Mouse (Mus musculus) lung, postnatal 0 days (tissue): ENCODE results near the gene Mcat. TPM values are rescaled to one million over a fixed set of nuclear protein-coding genes. Genes with fewer than 3 reads are reported as not detected.
A peak's percentile ranks its signal among the peaks of the same experiment; 100 is the strongest.

ENCODE experiments used
- ATAC-seq: fragments of 200-750 bp; cut with Nextera tagmentation; 2 replicates; pipeline ENCODE4 v1.8.0; 2017; ENCODE audit warnings: moderate library complexity
- DNase-seq: peaks from one replicate; pipeline ENCODE4 v3.0.0-alpha.2; 2016; ENCODE audit warnings: low spot score
- H3K27ac ChIP-seq: fragments of 300-500 bp; sonication (generic); 2 replicates; pipeline ENCODE4 v1.5.1; 2014; ENCODE audit warnings: antibody characterized with exemption, mild to moderate bottlenecking, low read length, mixed read lengths
- H3K27me3 ChIP-seq: fragments of 300-500 bp; sonication (generic); replicated peaks from 2 replicates; pipeline ENCODE4 v1.6.1; 2014; ENCODE audit warnings: low read length, mixed read lengths; ENCODE audit not compliant: insufficient read depth
- H3K36me3 ChIP-seq: fragments of 300-500 bp; sonication (generic); 2 replicates; pipeline ENCODE4 v1.6.1; 2014; ENCODE audit warnings: low read length, mixed read lengths; ENCODE audit not compliant: insufficient read depth
- H3K4me1 ChIP-seq: fragments of 300-500 bp; sonication (generic); 2 replicates; pipeline ENCODE4 v1.6.1; 2014; ENCODE audit warnings: antibody characterized with exemption, low read depth, low read length, mixed read lengths; ENCODE audit not compliant: insufficient read depth
- H3K4me2 ChIP-seq: fragments of 300-500 bp; sonication (generic); replicated peaks from 2 replicates; pipeline ENCODE4 v1.6.1; 2014; ENCODE audit warnings: low read depth, mild to moderate bottlenecking, low read length, moderate library complexity, mixed read lengths
- H3K4me3 ChIP-seq: fragments of 300-500 bp; sonication (generic); 2 replicates; pipeline ENCODE4 v1.5.1; 2014; ENCODE audit warnings: low read depth, low read length
- H3K9ac ChIP-seq: fragments of 300-500 bp; sonication (generic); replicated peaks from 2 replicates; pipeline ENCODE4 v1.6.1; 2014; ENCODE audit warnings: low read depth, mild to moderate bottlenecking
- H3K9me3 ChIP-seq: fragments of 300-500 bp; sonication (generic); 2 replicates; pipeline ENCODE4 v1.6.1; 2016; ENCODE audit warnings: low read length, mixed read lengths
- CTCF ChIP-seq: IDR thresholded peaks from 2 replicates; pipeline ENCODE4 v1.5.1; 2016; ENCODE audit warnings: antibody characterized with exemption, mild to moderate bottlenecking
- EP300 ChIP-seq: IDR thresholded peaks from 2 replicates; pipeline ENCODE4 v1.6.1; 2016; ENCODE audit warnings: antibody characterized with exemption, mild to moderate bottlenecking, control low read depth
- WGBS: fragments of 180-500 bp; shearing (Covaris S2); extraction: QIAGEN DNeasy Blood & Tissue Kit; methylation state at CpG from one replicate; pipeline ENCODE4 v1.1.7; 2014; 5-methylcytosine and 5-hydroxymethylcytosine counted together
- polyA plus RNA-seq: library from polyadenylated mRNA; unstranded; fragments of >200 nt; fragmentation: Nextera tagmentation; extraction: Ambion mirVana; gene quantifications from 2 replicates; pipeline ENCODE4 v1.2.1, GENCODE M21; 2015

The Mcat gene
- polyA plus RNA-seq, 1 experiment from 2014 or later: 24.7 TPM

DNA sequence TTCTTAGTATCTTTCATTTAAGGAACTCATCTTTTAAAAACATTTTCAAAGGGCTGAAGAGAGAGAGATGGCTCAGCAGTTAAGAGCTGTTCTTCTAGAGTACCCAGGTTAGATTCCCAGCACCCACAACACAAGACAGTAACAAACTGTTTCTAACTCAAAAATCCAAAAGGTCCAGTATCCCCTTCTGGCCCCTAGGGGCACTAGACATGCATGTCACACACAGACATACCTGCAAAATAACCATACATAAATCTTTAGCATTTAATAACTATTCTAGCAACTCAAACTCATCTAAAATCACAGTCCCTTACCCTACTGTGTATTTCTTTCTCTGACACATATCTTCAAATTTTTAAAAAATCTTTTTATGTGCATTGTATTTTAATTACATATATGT, 9.8 kb downstream of the Mcat start:
- H3K36me3 ChIP-seq: peaks cover 11% of the 10 kb centered on the region; the same call in 1 of the 2 replicates
- H3K9ac ChIP-seq: no peak overlapping the region
- no peaks in the 10 kb centered on the region; the same call in 1 of the 2 replicates for H3K4me1 ChIP-seq
- H3K27me3 ChIP-seq: no peaks in the 10 kb centered on the region
- no peak overlapping the region for H3K4me3 ChIP-seq
- no peak for TF ChIP-seq EP300
- peak; percentile 56 for TF ChIP-seq CTCF
- no peak overlapping the region for H3K4me2 ChIP-seq
- peak; percentile 27 for DNase-seq
- ATAC-seq: no peak
- H3K27ac ChIP-seq: no peak overlapping the region
- H3K9me3 ChIP-seq: no peaks in the 10 kb centered on the region

DNA sequence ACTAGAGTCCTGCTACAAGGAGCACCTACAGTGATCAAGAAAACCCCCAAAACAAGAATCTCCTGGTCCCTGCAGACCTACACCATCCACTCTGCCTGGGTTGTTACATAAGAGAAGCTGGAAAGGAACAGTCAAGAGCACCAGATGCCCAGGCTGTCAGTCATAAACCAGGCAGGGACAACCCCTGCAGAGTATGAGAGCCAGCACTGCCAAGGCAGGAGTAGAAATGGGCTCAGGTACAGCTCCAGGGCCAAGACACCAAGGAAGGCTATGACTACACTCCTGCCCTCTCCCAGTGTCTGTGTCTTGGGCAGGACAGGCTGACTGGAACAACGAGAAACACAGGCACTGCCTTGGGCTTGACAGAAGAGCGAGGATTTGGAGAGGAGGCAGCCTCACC, 13.4 kb downstream of the Mcat start:
- H3K4me1 ChIP-seq: no peaks in the 10 kb centered on the region
- no peak overlapping the region for H3K27ac ChIP-seq
- H3K27me3 ChIP-seq: no peaks in the 10 kb centered on the region
- 75% methylated on average over 2 of the region's 2 CpGs for WGBS
- no peak overlapping the region for H3K4me3 ChIP-seq
- H3K4me2 ChIP-seq: no peak overlapping the region
- H3K36me3 ChIP-seq: peaks cover 35% of the 10 kb centered on the region
- TF ChIP-seq CTCF: no peak
- TF ChIP-seq EP300: no peak
- H3K9ac ChIP-seq: no peak overlapping the region
- no peaks in the 10 kb centered on the region for H3K9me3 ChIP-seq
- no peak for DNase-seq
- ATAC-seq: no peak

- no peak overlapping the region for H3K4me3 ChIP-seq
- H3K27me3 ChIP-seq: no peaks in the 10 kb centered on the region
- no peak for TF ChIP-seq EP300
- TF ChIP-seq CTCF: no peak
- H3K9ac ChIP-seq: no peak overlapping the region
- WGBS: 86% methylated on average over 8 of the region's 8 CpGs
- peaks cover 35% of the 10 kb centered on the region for H3K36me3 ChIP-seq
- no peak overlapping the region for H3K4me2 ChIP-seq
- no peaks in the 10 kb centered on the region for H3K9me3 ChIP-seq
- H3K27ac ChIP-seq: no peak overlapping the region
- no peaks in the 10 kb centered on the region for H3K4me1 ChIP-seq
- DNase-seq (no peak), ATAC-seq (no peak)
Measured at GRCm38 (mm10) chr15:83547144-83547543, 16.4 kb downstream of the Mcat start.

- Histone ChIP-seq H3K9me3 (no peaks in the 10 kb centered on the region), H3K4me1 (no peaks in the 10 kb centered on the region), H3K27me3 (no peaks in the 10 kb centered on the region), H3K9ac (no peak overlapping the region), H3K36me3 (peaks cover 35% of the 10 kb centered on the region), H3K27ac (no peak overlapping the region), H3K4me3 (no peak overlapping the region), H3K4me2 (no peak overlapping the region)
- WGBS: 86% methylated on average over 7 of the region's 7 CpGs
- no peak for TF ChIP-seq CTCF
- no peak for TF ChIP-seq EP300
- ATAC-seq: no peak
- DNase-seq: no peak
Measured at GRCm38 (mm10) chr15:83546029-83546428, 17.6 kb downstream of the Mcat start.

DNA sequence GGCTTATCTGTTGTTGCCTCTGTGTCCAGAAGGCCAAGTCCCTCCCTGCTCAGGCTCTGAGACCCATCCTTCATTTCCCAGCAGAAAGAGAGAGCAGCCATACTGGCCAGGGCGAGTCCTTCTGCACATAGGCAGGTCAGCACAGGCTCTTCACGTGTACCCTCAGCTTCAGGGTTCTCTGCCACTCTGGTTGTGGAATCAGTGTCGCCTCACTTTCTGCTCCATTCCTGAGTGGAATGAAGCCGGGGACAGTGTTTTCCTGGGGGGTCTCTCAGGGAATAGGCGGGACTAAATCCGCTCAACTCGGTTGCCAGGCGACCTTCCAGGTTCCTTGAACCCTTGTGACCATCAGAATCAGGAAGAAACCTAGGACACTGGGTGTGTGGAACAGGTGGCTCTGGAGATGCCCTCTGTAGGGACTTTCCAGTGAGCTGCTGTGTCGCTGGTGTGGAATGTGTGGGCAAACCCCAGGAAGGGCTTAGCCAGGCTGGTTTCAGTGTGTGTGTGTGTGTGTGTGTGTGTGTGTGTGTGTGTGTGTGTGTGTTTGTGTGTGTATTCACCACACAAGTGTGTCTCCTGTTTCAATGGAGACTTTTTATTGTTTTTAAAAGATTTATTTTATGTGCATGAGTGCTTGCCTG, 21.8 kb downstream of the Mcat start:
- WGBS: 73% methylated on average over 9 of the region's 9 CpGs
- ATAC-seq: no peak

DNA sequence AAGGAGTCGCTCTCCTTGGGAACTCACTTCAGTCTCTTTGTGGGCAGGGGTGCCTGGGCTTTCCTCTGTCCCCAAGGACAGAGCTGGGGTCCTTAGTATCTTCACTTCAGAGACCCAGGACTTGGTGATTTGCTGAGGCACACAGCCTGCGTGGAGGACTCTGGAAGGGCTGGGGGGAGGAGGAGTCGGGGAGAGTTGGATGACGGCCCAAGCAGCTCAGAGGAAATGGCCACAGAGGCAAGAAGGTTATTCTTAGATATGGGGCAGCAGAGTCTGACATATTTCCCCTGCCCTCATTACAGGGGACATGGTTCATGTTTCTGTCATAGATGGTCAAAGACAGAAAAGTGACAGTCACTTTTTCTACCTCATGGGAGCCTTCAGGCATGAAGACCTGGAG, 23.7 kb downstream of the Mcat start:
- DNase-seq: peak; percentile 48

More for the DNA sequence above, 21.8 kb downstream of the Mcat start:
- no peak overlapping the region for H3K4me3 ChIP-seq
- H3K9ac ChIP-seq: no peak overlapping the region
- TF ChIP-seq CTCF (no peak), EP300 (no peak)
- H3K36me3 ChIP-seq: peaks cover 13% of the 10 kb centered on the region; the same call in 1 of the 2 replicates
- H3K27me3 ChIP-seq: no peaks in the 10 kb centered on the region
- no peak overlapping the region for H3K4me2 ChIP-seq
- no peak overlapping the region for H3K27ac ChIP-seq
- no peaks in the 10 kb centered on the region for H3K9me3 ChIP-seq
- no peak for DNase-seq
- H3K4me1 ChIP-seq: peaks cover 8% of the 10 kb centered on the region

DNA sequence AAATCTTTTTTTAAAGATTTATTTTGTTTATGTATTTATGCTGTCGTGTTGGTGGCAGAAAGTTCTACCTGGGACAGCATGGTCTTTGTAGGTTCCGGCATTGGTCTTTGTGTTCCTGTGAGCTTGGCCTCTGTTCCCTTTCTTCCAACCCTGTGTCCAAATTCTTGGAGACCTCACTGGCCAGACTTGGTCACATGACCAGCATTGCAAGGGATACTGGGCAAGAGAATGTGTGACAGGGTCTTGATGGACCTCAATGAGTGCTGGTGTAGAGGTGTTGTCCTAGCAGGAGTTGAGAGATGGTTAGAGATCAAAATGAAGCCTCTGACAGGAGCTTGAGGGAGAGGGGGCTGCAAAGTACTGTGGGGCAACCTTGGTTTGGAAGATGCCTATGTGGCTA, 24.7 kb downstream of the Mcat start:
- Histone ChIP-seq H3K4me3 (no peak overlapping the region), H3K9me3 (no peaks in the 10 kb centered on the region), H3K4me1 (peaks cover 8% of the 10 kb centered on the region), H3K27me3 (no peaks in the 10 kb centered on the region), H3K27ac (0 out of 2 replicates have a peak overlapping the region, but pooled peaks have one; percentile 6), H3K36me3 (no peaks in the 10 kb centered on the region), H3K9ac (no peak overlapping the region), H3K4me2 (no peak overlapping the region)
- WGBS: 96% methylated on average over 2 of the region's 2 CpGs
- no peak for TF ChIP-seq EP300
- no peak for TF ChIP-seq CTCF
- DNase-seq (no peak), ATAC-seq (no peak)

More for the DNA sequence above, 23.7 kb downstream of the Mcat start:
- H3K9me3 ChIP-seq: no peaks in the 10 kb centered on the region
- TF ChIP-seq EP300 (no peak), CTCF (no peak)
- WGBS: 39% methylated on average over 4 of the region's 4 CpGs
- H3K4me2 ChIP-seq: no peak overlapping the region
- H3K4me1 ChIP-seq: peaks cover 8% of the 10 kb centered on the region
- no peaks in the 10 kb centered on the region for H3K36me3 ChIP-seq
- H3K27ac ChIP-seq: no peak overlapping the region
- no peak overlapping the region for H3K9ac ChIP-seq
- no peaks in the 10 kb centered on the region for H3K27me3 ChIP-seq
- peak; percentile 52 for ATAC-seq
- no peak overlapping the region for H3K4me3 ChIP-seq
